Comparison of ENCODE assay signal across 8 mouse cellular contexts in genomic region chr12:110372986-110373385, GRCm38 (mm10).
DNase-seq lines count a peak whose midpoint lies in the region; ATAC-seq and TF ChIP-seq lines count a peak whose summit lies in the region.
"Had no signal": no experiment of that assay in that cellular context is flagged by ENCODE, and none has a peak within 500 bp of the region (broad histone marks: within the 10 kb centered on the region; RNA-seq: fewer than 3 reads in every experiment).

No protein-coding gene starts in this region.

- H3K4me1 ChIP-seq in kidney, embryonic 15.5 days, result peaks cover 7% of the 10 kb centered on the region; the same call in 1 of the 2 replicates
- no peaks in the 10 kb centered on the region for H3K4me1 ChIP-seq in forebrain, postnatal 0 days (ENCODE audit: insufficient read depth)
- peaks cover 9% of the 10 kb centered on the region for H3K4me1 ChIP-seq in limb, embryonic 15.5 days
- peaks cover 3% of the 10 kb centered on the region for H3K4me1 ChIP-seq in stomach, embryonic 15.5 days

- H3K9me3 ChIP-seq in kidney, embryonic 15.5 days (replicated peaks), result no peaks in the 10 kb centered on the region
- no peaks in the 10 kb centered on the region for H3K9me3 ChIP-seq in forebrain, postnatal 0 days (ENCODE audit: low read length)
- no peaks in the 10 kb centered on the region for H3K9me3 ChIP-seq in limb, embryonic 15.5 days
- H3K9me3 ChIP-seq in stomach, embryonic 15.5 days, result no peaks in the 10 kb centered on the region

- ATAC-seq in kidney, embryonic 15.5 days (replicated peaks; ENCODE audit: low FRiP score), result no peak
- ATAC-seq in forebrain, postnatal 0 days, result no peak
- ATAC-seq in limb, embryonic 15.5 days (ENCODE audit: insufficient number of reproducible peaks, low FRiP score, low TSS enrichment, low read depth), result no peak
- ATAC-seq in stomach, embryonic 15.5 days (ENCODE audit: insufficient read depth, low FRiP score, low read depth), result no peak
- ATAC-seq in megakaryocyte-erythroid progenitor cell, adult 5-6 weeks (replicated peaks; ENCODE audit: low FRiP score, low TSS enrichment, poor library complexity, severe bottlenecking), result no peak

- DNase-seq in kidney, postnatal 25 days, result no peak
- no peak for DNase-seq in forebrain, postnatal 0 days
- no peak for DNase-seq in adipocyte (ENCODE audit: low spot score)

- H3K36me3 ChIP-seq in kidney, embryonic 15.5 days, result no peaks in the 10 kb centered on the region
- no peaks in the 10 kb centered on the region for H3K36me3 ChIP-seq in forebrain, postnatal 0 days (ENCODE audit: insufficient read depth)
- no peaks in the 10 kb centered on the region for H3K36me3 ChIP-seq in limb, embryonic 15.5 days
- no peaks in the 10 kb centered on the region for H3K36me3 ChIP-seq in stomach, embryonic 15.5 days

- TF ChIP-seq CTCF in forebrain, postnatal 0 days (IDR thresholded peaks at IDR 0.05; ENCODE audit: low read depth), result no peak

- H3K27me3 ChIP-seq in kidney, embryonic 15.5 days, result peaks cover 50% of the 10 kb centered on the region
- peaks cover 12% of the 10 kb centered on the region for H3K27me3 ChIP-seq in forebrain, postnatal 0 days (ENCODE audit: insufficient read depth, low read length)
- H3K27me3 ChIP-seq in limb, embryonic 15.5 days, result peaks cover 42% of the 10 kb centered on the region
- H3K27me3 ChIP-seq in stomach, embryonic 15.5 days (replicated peaks), result peaks cover 26% of the 10 kb centered on the region

- no peak overlapping the region for H3K27ac ChIP-seq in kidney, embryonic 15.5 days
- H3K27ac ChIP-seq in forebrain, postnatal 0 days (ENCODE audit: low read depth, low read length), result no peak overlapping the region
- H3K27ac ChIP-seq in limb, embryonic 15.5 days, result no peak overlapping the region
- no peak overlapping the region for H3K27ac ChIP-seq in stomach, embryonic 15.5 days
- H3K27ac ChIP-seq: liver, embryonic 14.5 days had no signal

- H3K4me2 ChIP-seq in kidney, embryonic 15.5 days, result peak overlapping the region; percentile 44; the same call in 1 of the 2 replicates
- peak overlapping the region; percentile 35; the same call in 1 of the 2 replicates for H3K4me2 ChIP-seq in forebrain, postnatal 0 days (ENCODE audit: low read depth)
- H3K4me2 ChIP-seq in limb, embryonic 15.5 days, result peak overlapping the region; percentile 34; the same call in 1 of the 2 replicates
- H3K4me2 ChIP-seq in stomach, embryonic 15.5 days, result peak overlapping the region; percentile 41; the same call in 1 of the 2 replicates

- WGBS in kidney, embryonic 15.5 days, result 57% methylated on average over 9 of the region's 9 CpGs
- 50% methylated on average over 9 of the region's 9 CpGs for WGBS in forebrain, postnatal 0 days
- 45% methylated on average over 9 of the region's 9 CpGs for WGBS in limb, embryonic 15.5 days
- 59% methylated on average over 9 of the region's 9 CpGs for WGBS in stomach, embryonic 15.5 days

- no peak overlapping the region for H3K4me3 ChIP-seq in kidney, embryonic 15.5 days (replicated peaks)
- H3K4me3 ChIP-seq in forebrain, postnatal 0 days (ENCODE audit: low read depth, low read length), result no peak overlapping the region
- no peak overlapping the region; the same call in 1 of the 2 replicates for H3K4me3 ChIP-seq in limb, embryonic 15.5 days
- H3K4me3 ChIP-seq in stomach, embryonic 15.5 days (replicated peaks), result no peak overlapping the region

- H3K9ac ChIP-seq in kidney, embryonic 15.5 days, result no peak overlapping the region
- no peak overlapping the region for H3K9ac ChIP-seq in forebrain, postnatal 0 days
- no peak overlapping the region for H3K9ac ChIP-seq in limb, embryonic 15.5 days
- no peak overlapping the region for H3K9ac ChIP-seq in stomach, embryonic 15.5 days
- H3K9ac ChIP-seq: liver, embryonic 14.5 days had no signal
